Mouse (Mus musculus) E14TG2a.4 (cell line): Measurements from ENCODE around the gene Gm11146.

Source experiments
- H3K27me3 ChIP-seq: 2 replicates; pipeline ENCODE4 v1.6.1; 2014; ENCODE audit warnings: low read length, control low read depth; ENCODE audit not compliant: insufficient read depth
- H3K36me3 ChIP-seq: 2 replicates; pipeline ENCODE4 v1.6.1; 2014; ENCODE audit warnings: low read length, control low read depth; ENCODE audit not compliant: insufficient read depth
- H3K4me1 ChIP-seq: replicated peaks from 2 replicates; pipeline ENCODE4 v1.6.1; 2014; ENCODE audit warnings: low read depth, low read length, control low read depth
- H3K4me3 ChIP-seq: replicated peaks from 2 replicates; pipeline ENCODE4 v1.5.1; 2014; ENCODE audit warnings: mild to moderate bottlenecking, low read length
- H3K9me3 ChIP-seq: 2 replicates; pipeline ENCODE4 v1.6.1; 2014; ENCODE audit warnings: low read length, control low read depth
- CTCF ChIP-seq: conservative IDR thresholded peaks from 2 replicates; pipeline ENCODE4 v1.5.1; 2014; ENCODE audit warnings: low read length
- NANOG ChIP-seq: IDR thresholded peaks from 2 replicates; pipeline ENCODE4 v1.6.1; 2014; ENCODE audit warnings: borderline replicate concordance, low read length, mixed read lengths
- POU5F1 ChIP-seq: IDR thresholded peaks from 2 replicates; pipeline ENCODE4 v1.6.1; 2014; ENCODE audit warnings: low read length, borderline replicate concordance

Gm11146 gene

DNA sequence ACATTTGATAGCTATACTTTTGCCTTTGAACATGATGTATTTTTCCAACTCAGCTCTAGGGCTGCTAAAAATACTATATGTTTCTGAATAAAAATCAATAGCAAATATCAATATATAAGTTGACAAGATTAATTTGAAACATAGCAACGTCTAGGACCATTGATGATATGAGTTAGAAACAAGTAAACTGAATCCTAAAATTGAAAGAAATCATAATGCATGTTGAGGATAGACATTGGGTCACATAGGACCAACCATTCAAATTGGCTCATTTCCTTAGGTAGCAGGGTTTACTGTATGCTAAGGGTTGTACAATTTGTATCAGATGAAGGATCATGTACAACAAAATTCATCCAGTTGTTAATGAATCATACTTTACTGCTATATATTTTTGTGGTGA is at the start of gene Gm11146:
Gene Gm11146 (minus strand): TSS at position 101 of the 400 bp plus-strand sequence.
- Histone ChIP-seq H3K4me1 (no peaks in the 10 kb centered on the region), H3K9me3 (no peaks in the 10 kb centered on the region), H3K27me3 (no peaks in the 10 kb centered on the region), H3K36me3 (no peaks in the 10 kb centered on the region), H3K4me3 (no peak within 1 kb of the TSS)
- TF ChIP-seq POU5F1 (no peak), CTCF (no peak), NANOG (no peak)

- no peaks in the 10 kb centered on the region for H3K4me1 ChIP-seq
- H3K4me3 ChIP-seq: no peak overlapping the region
- H3K9me3 ChIP-seq: no peaks in the 10 kb centered on the region
- no peaks in the 10 kb centered on the region for H3K27me3 ChIP-seq
- TF ChIP-seq CTCF (no peak), POU5F1 (no peak), NANOG (no peak)
- H3K36me3 ChIP-seq: no peaks in the 10 kb centered on the region
Measured at GRCm38 (mm10) chr16:77650596-77650995, 48.7 kb upstream of the Gm11146 start.

DNA sequence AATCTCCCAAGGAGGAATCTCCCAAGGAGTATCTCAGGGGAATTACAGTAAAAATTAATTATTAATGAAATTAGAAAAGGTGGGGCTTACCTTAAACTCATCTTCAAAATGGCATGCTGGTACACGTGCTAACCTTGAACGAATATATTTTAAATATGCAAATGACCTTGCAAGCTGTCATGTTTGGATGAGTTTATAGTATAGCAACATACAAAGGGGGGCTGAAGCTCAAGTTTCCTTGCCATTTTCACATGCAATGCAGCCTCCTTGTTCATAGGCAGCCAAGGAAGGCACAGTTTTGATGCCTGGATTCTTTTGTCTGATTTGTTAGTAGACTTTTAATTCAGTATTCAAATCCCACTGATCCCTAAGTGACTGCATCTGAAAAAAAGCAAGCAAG is 47.1 kb upstream of the Gm11146 start:
- TF ChIP-seq CTCF (no peak), NANOG (no peak), POU5F1 (no peak)
- Histone ChIP-seq H3K4me3 (no peak overlapping the region), H3K27me3 (no peaks in the 10 kb centered on the region)

DNA sequence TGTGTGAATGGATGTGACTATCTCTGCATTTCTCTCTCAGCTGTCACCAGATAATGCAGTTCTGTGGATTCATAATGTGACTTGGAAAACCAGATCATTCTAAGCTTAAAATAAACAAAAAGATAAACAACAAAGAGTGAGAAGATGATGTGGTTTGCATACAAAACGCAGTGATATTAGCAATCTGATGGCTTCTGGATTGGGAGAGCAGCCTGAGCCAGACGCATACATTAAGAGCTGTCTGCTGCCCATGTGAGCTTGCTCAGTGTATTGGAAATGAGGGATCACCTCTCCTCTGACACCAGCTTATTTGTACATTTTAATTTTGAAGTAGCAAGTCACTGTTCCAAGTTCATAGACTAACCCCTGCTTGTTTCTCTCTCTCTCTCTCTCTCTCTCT is 46.3 kb upstream of the Gm11146 start:
- Histone ChIP-seq H3K4me1 (peaks cover 10% of the 10 kb centered on the region; the same call in 1 of the 2 replicates), H3K27me3 (no peaks in the 10 kb centered on the region), H3K36me3 (no peaks in the 10 kb centered on the region), H3K9me3 (no peaks in the 10 kb centered on the region), H3K4me3 (no peak overlapping the region)
- TF ChIP-seq POU5F1 (no peak), NANOG (no peak)

More for the DNA sequence above, 47.1 kb upstream of the Gm11146 start:
- Histone ChIP-seq H3K9me3 (no peaks in the 10 kb centered on the region), H3K36me3 (no peaks in the 10 kb centered on the region), H3K4me1 (peaks cover 6% of the 10 kb centered on the region; the same call in 1 of the 2 replicates)

DNA sequence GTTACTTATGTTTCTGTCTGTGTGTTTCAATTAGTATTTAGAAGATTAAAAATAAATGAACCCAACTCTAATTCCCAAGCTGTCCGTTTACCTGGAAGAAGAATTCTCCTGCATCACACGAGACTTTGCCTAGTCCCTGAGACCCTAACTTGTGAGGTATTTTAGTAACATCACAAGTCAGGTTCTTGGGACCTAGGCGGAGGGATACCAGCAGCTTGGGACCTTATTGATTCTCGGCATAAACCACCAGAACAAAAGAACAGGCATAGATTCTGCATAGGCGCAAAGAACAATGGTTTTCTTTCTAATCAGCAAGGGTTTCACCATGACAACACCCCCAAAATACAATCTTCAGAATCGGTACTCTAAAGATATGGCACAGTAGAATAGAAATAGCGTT is 44.3 kb upstream of the Gm11146 start:
- Histone ChIP-seq H3K9me3 (no peaks in the 10 kb centered on the region), H3K4me3 (no peak overlapping the region)

GRCm38 (mm10) chr16:77644976-77645375 is 43.1 kb upstream of the Gm11146 start:
- Histone ChIP-seq H3K36me3 (no peaks in the 10 kb centered on the region), H3K27me3 (no peaks in the 10 kb centered on the region), H3K4me1 (peaks cover 12% of the 10 kb centered on the region), H3K9me3 (no peaks in the 10 kb centered on the region), H3K4me3 (no peak overlapping the region)
- TF ChIP-seq POU5F1 (no peak), CTCF (no peak), NANOG (no peak)

More for the DNA sequence above, 44.3 kb upstream of the Gm11146 start:
- TF ChIP-seq CTCF: no peak
- TF ChIP-seq POU5F1: no peak
- no peak for TF ChIP-seq NANOG
- H3K27me3 ChIP-seq: no peaks in the 10 kb centered on the region
- peaks cover 12% of the 10 kb centered on the region for H3K4me1 ChIP-seq
- no peaks in the 10 kb centered on the region for H3K36me3 ChIP-seq

DNA sequence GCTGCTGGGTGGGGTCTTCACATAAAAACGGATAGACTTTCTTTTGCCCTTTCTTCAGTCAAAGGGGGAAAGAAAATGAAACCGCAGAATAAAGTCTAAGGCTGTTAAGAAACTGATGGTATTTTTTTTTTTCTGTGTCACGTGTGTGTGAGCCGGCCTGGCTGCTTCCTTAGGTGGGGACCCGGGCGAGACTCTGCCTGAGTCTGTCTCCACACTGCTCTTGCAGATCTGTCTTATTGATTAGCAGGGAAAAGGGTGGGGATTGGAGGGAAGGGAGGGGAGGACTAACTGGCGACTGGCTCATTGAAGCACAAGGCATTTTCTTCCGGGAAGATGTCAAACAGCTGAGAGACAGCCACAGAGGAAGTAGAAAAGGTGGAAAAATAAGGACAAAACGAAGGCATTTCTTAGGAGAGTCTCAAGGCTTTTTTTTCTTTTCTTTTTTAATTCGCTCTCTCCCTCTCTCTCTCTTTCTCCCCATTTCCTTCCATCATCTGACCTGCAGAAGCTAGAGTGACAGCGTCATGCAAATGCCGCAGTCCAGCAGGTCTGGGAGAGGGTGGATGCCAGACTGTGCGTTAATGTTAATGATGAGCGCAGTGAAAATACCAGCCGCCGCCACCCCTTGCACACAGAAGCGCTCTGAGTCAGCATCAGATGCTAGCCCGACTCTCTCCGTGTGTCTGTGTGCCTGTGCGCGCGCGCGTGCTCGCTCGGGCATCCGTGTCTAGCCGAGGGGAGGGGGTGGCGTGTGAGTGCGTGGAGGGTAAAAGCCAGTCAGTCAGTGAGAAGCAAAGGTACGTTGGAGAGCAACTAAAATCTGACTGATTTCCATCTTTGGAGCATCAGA is 42.2 kb upstream of the Gm11146 start:
- Histone ChIP-seq H3K4me1 (peaks cover 12% of the 10 kb centered on the region), H3K4me3 (peak overlapping the region; percentile 66), H3K36me3 (no peaks in the 10 kb centered on the region), H3K27me3 (no peaks in the 10 kb centered on the region), H3K9me3 (no peaks in the 10 kb centered on the region)
- TF ChIP-seq POU5F1 (no peak), NANOG (no peak), CTCF (no peak)

GRCm38 (mm10) chr16:77643036-77643870 is 41.4 kb upstream of the Gm11146 start:
- no peaks in the 10 kb centered on the region for H3K36me3 ChIP-seq
- H3K4me1 ChIP-seq: peaks cover 12% of the 10 kb centered on the region
- TF ChIP-seq NANOG: no peak
- no peak for TF ChIP-seq CTCF
- no peak for TF ChIP-seq POU5F1
- no peaks in the 10 kb centered on the region for H3K27me3 ChIP-seq
- no peaks in the 10 kb centered on the region for H3K9me3 ChIP-seq
- H3K4me3 ChIP-seq: no peak overlapping the region
